Mouse (Mus musculus): ENCODE results near the gene Trim30a. TPM values are rescaled to one million over a fixed set of nuclear protein-coding genes. Genes with fewer than 3 reads are reported as not detected.

Gene Trim30a
- polyA plus RNA-seq, 1 experiment from 2014 or later: 2.0 TPM

- WGBS: 79% methylated on average over 1 of the region's 1 CpGs
- Histone ChIP-seq H3K36me3 (ENCODE audit: control insufficient read depth, insufficient read depth, low read length) (no peaks in the 10 kb centered on the region), H3K9me3 (ENCODE audit: control insufficient read depth, low read length) (no peaks in the 10 kb centered on the region), H3K9ac (replicated peaks; ENCODE audit: low read length) (no peak within 1 kb of the TSS), H3K4me2 (ENCODE audit: low read length) (no peak within 1 kb of the TSS), H3K4me1 (ENCODE audit: control insufficient read depth, insufficient read depth, low read length) (no peaks in the 10 kb centered on the region), H3K4me3 (replicated peaks; ENCODE audit: low read depth, low read length) (no peak within 1 kb of the TSS), H3K27ac (replicated peaks; ENCODE audit: low read depth, low read length) (no peak within 1 kb of the TSS), H3K27me3 (ENCODE audit: control insufficient read depth, insufficient read depth, low read length) (no peaks in the 10 kb centered on the region)
- DNase-seq (no peak), ATAC-seq (ENCODE audit: low FRiP score, low TSS enrichment) (no peak)
These were observed 64.3 kb downstream of the Trim30a start, which contains the start of gene Trim30c for GRCm38 (mm10) chr7:104400698-104401097. Trim30c (minus strand) TSS chr7:104400837.

GRCm38 (mm10) chr7:104398492-104398891 lies 66.5 kb downstream of the Trim30a start:
- Histone ChIP-seq H3K9me3 (ENCODE audit: control insufficient read depth, low read length) (no peaks in the 10 kb centered on the region), H3K27ac (replicated peaks; ENCODE audit: low read depth, low read length) (no peak overlapping the region), H3K4me2 (ENCODE audit: low read length) (no peak overlapping the region), H3K4me1 (ENCODE audit: control insufficient read depth, insufficient read depth, low read length) (no peaks in the 10 kb centered on the region), H3K27me3 (ENCODE audit: control insufficient read depth, insufficient read depth, low read length) (no peaks in the 10 kb centered on the region), H3K36me3 (ENCODE audit: control insufficient read depth, insufficient read depth, low read length) (no peaks in the 10 kb centered on the region), H3K4me3 (replicated peaks; ENCODE audit: low read depth, low read length) (no peak overlapping the region), H3K9ac (replicated peaks; ENCODE audit: low read length) (no peak overlapping the region)
- DNase-seq (no peak), ATAC-seq (ENCODE audit: low FRiP score, low TSS enrichment) (no peak)
- WGBS: 88% methylated on average over 1 of the region's 1 CpGs

DNA sequence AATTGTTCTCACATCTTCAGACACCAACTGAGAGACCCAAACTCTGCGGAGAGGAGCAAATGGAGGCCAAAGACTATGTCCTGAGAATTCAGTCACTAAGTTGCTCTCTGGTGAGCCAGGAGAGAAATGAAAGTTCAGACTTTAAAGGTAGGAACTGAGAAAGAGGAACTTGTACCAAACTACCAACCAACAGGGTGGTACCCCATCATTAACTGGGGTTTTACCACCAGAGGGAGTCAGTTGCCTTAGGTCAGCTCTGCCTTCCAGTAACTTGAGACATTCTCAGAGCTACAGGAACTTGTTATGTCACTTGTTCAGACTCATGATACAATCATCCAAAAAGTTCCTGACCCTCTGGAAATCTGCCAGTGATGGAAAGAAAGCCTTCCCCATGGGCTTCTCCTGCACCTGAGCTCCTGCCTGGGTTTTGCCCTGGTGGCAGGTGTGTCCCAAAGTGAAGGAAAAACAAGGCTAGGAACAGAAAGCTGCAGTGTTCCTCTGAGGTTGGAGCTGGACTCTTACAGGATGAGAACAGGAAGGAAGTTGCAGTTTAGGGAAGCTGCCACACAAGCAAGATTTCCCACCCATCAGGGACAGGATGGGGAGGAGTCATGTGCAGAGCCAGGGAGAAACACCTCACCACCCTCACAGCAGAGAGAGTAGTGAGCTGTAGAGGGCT lies 95.1 kb downstream of the Trim30a start, which contains the start of gene Trim30b:
Gene Trim30b, minus strand, starts transcription at position 149 of the 679 bp plus-strand sequence.
- Histone ChIP-seq H3K36me3 (ENCODE audit: control insufficient read depth, insufficient read depth, low read length) (no peaks in the 10 kb centered on the region), H3K4me1 (ENCODE audit: control insufficient read depth, insufficient read depth, low read length) (no peaks in the 10 kb centered on the region), H3K4me3 (replicated peaks; ENCODE audit: low read depth, low read length) (no peak within 1 kb of the TSS), H3K27ac (replicated peaks; ENCODE audit: low read depth, low read length) (no peak within 1 kb of the TSS), H3K27me3 (ENCODE audit: control insufficient read depth, insufficient read depth, low read length) (no peaks in the 10 kb centered on the region), H3K9ac (replicated peaks; ENCODE audit: low read length) (no peak within 1 kb of the TSS), H3K9me3 (ENCODE audit: control insufficient read depth, low read length) (no peaks in the 10 kb centered on the region), H3K4me2 (ENCODE audit: low read length) (no peak within 1 kb of the TSS)
- peak; percentile 1 for DNase-seq
- 71% methylated on average over 1 of the region's 1 CpGs for WGBS
- no peak for ATAC-seq (ENCODE audit: low FRiP score, low TSS enrichment)

- Histone ChIP-seq H3K36me3 (ENCODE audit: control insufficient read depth, insufficient read depth, low read length) (no peaks in the 10 kb centered on the region), H3K4me1 (ENCODE audit: control insufficient read depth, insufficient read depth, low read length) (no peaks in the 10 kb centered on the region), H3K4me3 (replicated peaks; ENCODE audit: low read depth, low read length) (no peak overlapping the region)
These were observed 98.7 kb downstream of the Trim30a start for GRCm38 (mm10) chr7:104366339-104366738.

More at GRCm38 (mm10) chr7:104366339-104366738, 98.7 kb downstream of the Trim30a start:
- Histone ChIP-seq H3K9me3 (ENCODE audit: control insufficient read depth, low read length) (no peaks in the 10 kb centered on the region), H3K27me3 (ENCODE audit: control insufficient read depth, insufficient read depth, low read length) (no peaks in the 10 kb centered on the region), H3K9ac (replicated peaks; ENCODE audit: low read length) (no peak overlapping the region), H3K4me2 (ENCODE audit: low read length) (no peak overlapping the region), H3K27ac (replicated peaks; ENCODE audit: low read depth, low read length) (no peak overlapping the region)
- ATAC-seq (ENCODE audit: low FRiP score, low TSS enrichment) (no peak), DNase-seq (no peak)

Other genes starting within 250 kb of the Trim30a start
- 0.19 and 0.59 TPM in 2 replicates for gene Trim6, start 246.4 kb downstream of the Trim30a start, polyA plus RNA-seq (2014; fragmentation: Nextera tagmentation; extraction: Ambion mirVana)
- gene Trim34a, start 220.7 kb downstream of the Trim30a start, polyA plus RNA-seq (2014; fragmentation: Nextera tagmentation; extraction: Ambion mirVana): 0.38 and 1.4 TPM in 2 replicates
- 0.11 TPM in 1 of 2 replicates, not detected in the other for gene Trim5, start 177.1 kb downstream of the Trim30a start, polyA plus RNA-seq (2014; fragmentation: Nextera tagmentation; extraction: Ambion mirVana)
- gene Trim12a, start 149.7 kb downstream of the Trim30a start, polyA plus RNA-seq (2014; fragmentation: Nextera tagmentation; extraction: Ambion mirVana): 1.1 and 1.6 TPM in 2 replicates
- not detected in 2 replicates for gene Trim34b, start 135.7 kb downstream of the Trim30a start, polyA plus RNA-seq (2014; fragmentation: Nextera tagmentation; extraction: Ambion mirVana)
- 1.0 and 1.4 TPM in 2 replicates for gene Trim12c, start 111.8 kb downstream of the Trim30a start, polyA plus RNA-seq (2014; fragmentation: Nextera tagmentation; extraction: Ambion mirVana)
- 0.07 TPM in 1 of 2 replicates, not detected in the other for gene Trim30b, start 95.3 kb downstream of the Trim30a start, polyA plus RNA-seq (2014; fragmentation: Nextera tagmentation; extraction: Ambion mirVana)
- 0.32 TPM in 1 of 2 replicates, not detected in the other for gene Trim30c, start 64.4 kb downstream of the Trim30a start, polyA plus RNA-seq (2014; fragmentation: Nextera tagmentation; extraction: Ambion mirVana)
- gene Trim30d, start 42.7 kb upstream of the Trim30a start, polyA plus RNA-seq (2014; fragmentation: Nextera tagmentation; extraction: Ambion mirVana): 0.19 and 0.66 TPM in 2 replicates
- not detected in 2 replicates for gene Olfr651, start 84.9 kb upstream of the Trim30a start, polyA plus RNA-seq (2014; fragmentation: Nextera tagmentation; extraction: Ambion mirVana)
- not detected in 2 replicates for gene Olfr652, start 95.7 kb upstream of the Trim30a start, polyA plus RNA-seq (2014; fragmentation: Nextera tagmentation; extraction: Ambion mirVana)
- not detected in 2 replicates for gene Olfr653, start 112.1 kb upstream of the Trim30a start, polyA plus RNA-seq (2014; fragmentation: Nextera tagmentation; extraction: Ambion mirVana)
- not detected in 2 replicates for gene Olfr654, start 121.8 kb upstream of the Trim30a start, polyA plus RNA-seq (2014; fragmentation: Nextera tagmentation; extraction: Ambion mirVana)
- gene Olfr655, start 136.6 kb upstream of the Trim30a start, polyA plus RNA-seq (2014; fragmentation: Nextera tagmentation; extraction: Ambion mirVana): not detected in 2 replicates
- gene Olfr656, start 148.8 kb upstream of the Trim30a start, polyA plus RNA-seq (2014; fragmentation: Nextera tagmentation; extraction: Ambion mirVana): not detected in 2 replicates
- gene Olfr657, start 159.6 kb upstream of the Trim30a start, polyA plus RNA-seq (2014; fragmentation: Nextera tagmentation; extraction: Ambion mirVana): not detected in 2 replicates
- gene Olfr658, start 182.1 kb upstream of the Trim30a start, polyA plus RNA-seq (2014; fragmentation: Nextera tagmentation; extraction: Ambion mirVana): 0.21 and 0.24 TPM in 2 replicates
- not detected in 2 replicates for gene Olfr659, start 201.6 kb upstream of the Trim30a start, polyA plus RNA-seq (2014; fragmentation: Nextera tagmentation; extraction: Ambion mirVana)
- not detected in 2 replicates for gene Olfr661, start 221.3 kb upstream of the Trim30a start, polyA plus RNA-seq (2014; fragmentation: Nextera tagmentation; extraction: Ambion mirVana)